Mouse (Mus musculus) kidney, postnatal 4 days (tissue): ENCODE data around the gene Clcn1.
A peak's percentile ranks its signal among the peaks of the same experiment; 100 is the strongest.

Source experiments
- DNase-seq, 2 experiments: peaks; one replicate each; pipeline ENCODE4 v3.0.0; 2021; ENCODE audit warnings: mixed read lengths in 2 of 2

The Clcn1 gene

GRCm38 (mm10) chr6:42350968-42351775 lies 64.7 kb downstream of the Clcn1 start:
- DNase-seq: no peak

GRCm38 (mm10) chr6:42351776-42352485 lies 65.4 kb downstream of the Clcn1 start:
- DNase-seq: no peak

GRCm38 (mm10) chr6:42352486-42352846 lies 66.0 kb downstream of the Clcn1 start:
- no peak for DNase-seq

- no peak for DNase-seq
Measured at GRCm38 (mm10) chr6:42353180-42353579, 66.7 kb downstream of the Clcn1 start.

- peak in 1 of 2 experiments; percentile 43 for DNase-seq
Measured at GRCm38 (mm10) chr6:42354076-42355019, 67.9 kb downstream of the Clcn1 start.

GRCm38 (mm10) chr6:42355366-42355765 lies 68.9 kb downstream of the Clcn1 start:
- DNase-seq: no peak

- no peak for DNase-seq
Measured at GRCm38 (mm10) chr6:42355794-42356600, 69.5 kb downstream of the Clcn1 start.

GRCm38 (mm10) chr6:42356913-42357312 lies 70.4 kb downstream of the Clcn1 start:
- no peak for DNase-seq

GRCm38 (mm10) chr6:42357901-42358300 lies 71.4 kb downstream of the Clcn1 start:
- no peak for DNase-seq

- DNase-seq: no peak
Measured at GRCm38 (mm10) chr6:42358901-42359300, 72.4 kb downstream of the Clcn1 start.

GRCm38 (mm10) chr6:42359364-42360147 lies 73.1 kb downstream of the Clcn1 start:
- no peak for DNase-seq

GRCm38 (mm10) chr6:42360231-42360840 lies 73.9 kb downstream of the Clcn1 start:
- no peak for DNase-seq

GRCm38 (mm10) chr6:42361041-42361895 lies 74.8 kb downstream of the Clcn1 start:
- DNase-seq: no peak

GRCm38 (mm10) chr6:42362074-42362473 lies 75.6 kb downstream of the Clcn1 start:
- no peak for DNase-seq

- DNase-seq: no peak
Measured at GRCm38 (mm10) chr6:42362497-42362896, 76.0 kb downstream of the Clcn1 start.

GRCm38 (mm10) chr6:42362974-42363373 lies 76.5 kb downstream of the Clcn1 start:
- DNase-seq: no peak

GRCm38 (mm10) chr6:42364066-42364465 lies 77.6 kb downstream of the Clcn1 start:
- no peak for DNase-seq

GRCm38 (mm10) chr6:42364607-42365006 lies 78.1 kb downstream of the Clcn1 start:
- DNase-seq: no peak

GRCm38 (mm10) chr6:42365215-42365614 lies 78.7 kb downstream of the Clcn1 start:
- DNase-seq: no peak
